Mouse (Mus musculus) liver, embryonic 11.5 days (tissue): ENCODE results near the gene Txnrd1. TPM values are rescaled to one million over a fixed set of nuclear protein-coding genes. Genes with fewer than 3 reads are reported as not detected.

Source experiments
- ATAC-seq: fragments of 200-750 bp; cut with Nextera tagmentation; replicated peaks from 2 replicates; pipeline ENCODE4 v1.8.0; 2017; ENCODE audit warnings: moderate number of reproducible peaks, mild to moderate bottlenecking, moderate TSS enrichment, moderate library complexity; ENCODE audit not compliant: low FRiP score
- DNase-seq: peaks from one replicate; pipeline ENCODE4 v3.0.0-alpha.2; 2017; ENCODE audit warnings: low spot score
- H3K27ac ChIP-seq: fragments of 300-500 bp; sonication (generic); 2 replicates; pipeline ENCODE4 v1.5.1; 2014; ENCODE audit warnings: mild to moderate bottlenecking, low read depth, low read length, control low read depth
- H3K27me3 ChIP-seq: fragments of 300-500 bp; sonication (generic); replicated peaks from 2 replicates; pipeline ENCODE4 v1.6.1; 2014; ENCODE audit warnings: low read length, mixed read lengths; ENCODE audit not compliant: control insufficient read depth, insufficient read depth
- H3K36me3 ChIP-seq: fragments of 300-500 bp; sonication (generic); 2 replicates; pipeline ENCODE4 v1.6.1; 2014; ENCODE audit warnings: mild to moderate bottlenecking, low read length, moderate library complexity, mixed read lengths; ENCODE audit not compliant: control insufficient read depth, insufficient read depth
- H3K4me1 ChIP-seq: fragments of 300-500 bp; sonication (generic); replicated peaks from 2 replicates; pipeline ENCODE4 v1.6.1; 2014; ENCODE audit warnings: low read length, mixed read lengths; ENCODE audit not compliant: control insufficient read depth, insufficient read depth
- H3K4me2 ChIP-seq: fragments of 300-500 bp; sonication (generic); 2 replicates; pipeline ENCODE4 v1.6.1; 2014; ENCODE audit warnings: mild to moderate bottlenecking, control low read depth, moderate library complexity
- H3K4me3 ChIP-seq: fragments of 300-500 bp; sonication (generic); 2 replicates; pipeline ENCODE4 v1.5.1; 2014; ENCODE audit warnings: low read depth, low read length, control low read depth
- H3K9ac ChIP-seq: fragments of 300-500 bp; sonication (generic); 2 replicates; pipeline ENCODE4 v1.6.1; 2014; ENCODE audit warnings: low read depth, low read length, control low read depth
- H3K9me3 ChIP-seq: fragments of 300-500 bp; sonication (generic); 2 replicates; pipeline ENCODE4 v1.6.1; 2016; ENCODE audit warnings: low read length, inconsistent platforms, mixed read lengths; ENCODE audit not compliant: control insufficient read depth
- WGBS: fragments of 180-500 bp; shearing (Covaris S2); extraction: QIAGEN DNeasy Blood & Tissue Kit; methylation state at CpG from one replicate; pipeline ENCODE4 v1.1.7; 2014; 5-methylcytosine and 5-hydroxymethylcytosine counted together
- polyA plus RNA-seq: library from polyadenylated mRNA; unstranded; fragments of >200 nt; fragmentation: Nextera tagmentation; extraction: Ambion mirVana; gene quantifications from 2 replicates; pipeline ENCODE4 v1.2.1, GENCODE M21; 2014

Txnrd1 gene
- polyA plus RNA-seq, 1 experiment from 2014 or later, result 129 TPM

DNA sequence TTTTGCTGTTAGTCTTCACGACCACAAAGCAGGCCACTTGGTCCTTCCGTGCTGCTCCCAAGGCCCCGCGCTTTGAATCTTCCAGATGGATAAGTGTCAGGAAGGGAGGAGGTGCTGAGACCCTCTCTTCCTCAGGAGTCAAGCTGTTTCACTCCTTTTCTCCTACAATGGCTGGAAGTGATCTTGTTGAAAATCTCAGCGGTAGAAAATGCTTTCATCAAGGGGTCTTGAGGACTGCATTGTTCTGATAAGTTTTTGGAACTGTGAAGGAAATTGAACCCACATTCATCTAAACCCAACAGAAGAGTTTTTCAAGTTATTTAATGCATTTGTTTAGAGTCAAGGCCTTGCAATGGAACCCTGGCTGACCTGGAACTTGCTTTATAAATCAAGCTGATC, 10.0 kb upstream of the Txnrd1 start:
- no peak overlapping the region for H3K9ac ChIP-seq
- no peak overlapping the region for H3K4me3 ChIP-seq
- H3K36me3 ChIP-seq, result no peaks in the 10 kb centered on the region
- no peak for DNase-seq
- no peak overlapping the region for H3K4me2 ChIP-seq
- H3K27me3 ChIP-seq, result no peaks in the 10 kb centered on the region
- H3K27ac ChIP-seq, result no peak overlapping the region
- H3K4me1 ChIP-seq, result no peaks in the 10 kb centered on the region; the same call in 1 of the 2 replicates
- 66% methylated on average over 5 of the region's 5 CpGs for WGBS
- H3K9me3 ChIP-seq, result no peaks in the 10 kb centered on the region
- no peak for ATAC-seq

DNA sequence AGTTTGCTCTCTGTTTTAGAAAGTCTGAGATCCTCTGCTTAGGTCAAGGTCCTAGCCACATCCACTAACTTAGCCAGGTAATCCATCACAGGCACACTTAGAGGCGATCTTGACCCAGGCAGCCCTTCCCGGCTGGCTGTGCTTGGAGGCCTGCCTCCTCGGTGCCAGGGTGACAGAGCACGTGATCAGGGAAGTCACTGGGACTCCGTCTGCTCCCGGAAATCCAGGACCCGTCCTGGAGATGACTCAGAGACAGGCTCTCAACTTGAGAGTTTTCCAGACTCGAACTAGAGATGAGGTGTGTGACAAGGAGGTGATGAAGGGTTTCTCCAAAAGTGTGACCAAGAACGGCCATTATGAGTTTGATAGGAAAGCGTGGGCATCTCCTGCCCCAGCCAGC, 9.2 kb upstream of the Txnrd1 start:
- 64% methylated on average over 10 of the region's 10 CpGs for WGBS
- no peak for DNase-seq

DNA sequence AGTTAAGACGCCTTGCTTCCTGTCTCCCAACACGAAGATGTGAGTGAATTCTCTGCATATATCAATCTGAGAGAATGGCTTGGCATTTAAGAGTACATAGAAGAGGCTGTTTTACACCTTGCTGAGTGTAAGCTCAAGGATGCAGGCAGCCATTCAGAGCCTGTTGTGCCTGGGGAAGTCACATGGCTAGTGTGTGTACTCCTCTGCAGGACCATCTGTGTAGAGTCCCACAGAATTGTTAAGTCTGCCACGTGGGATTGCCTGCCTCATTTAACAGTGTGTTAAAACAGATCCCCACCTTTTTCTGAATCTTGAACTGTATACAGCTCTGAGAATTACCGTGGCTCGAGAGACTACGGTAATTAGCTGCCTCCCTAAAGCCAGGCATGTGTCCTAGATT, 7.2 kb upstream of the Txnrd1 start:
- H3K4me3 ChIP-seq, result no peak overlapping the region
- H3K9ac ChIP-seq, result no peak overlapping the region
- no peaks in the 10 kb centered on the region for H3K27me3 ChIP-seq
- ATAC-seq, result no peak
- no peaks in the 10 kb centered on the region; the same call in 1 of the 2 replicates for H3K4me1 ChIP-seq
- H3K9me3 ChIP-seq, result no peaks in the 10 kb centered on the region
- no peak overlapping the region for H3K27ac ChIP-seq
- WGBS, result 52% methylated on average over 6 of the region's 6 CpGs
- no peak for DNase-seq
- no peaks in the 10 kb centered on the region for H3K36me3 ChIP-seq
- no peak overlapping the region for H3K4me2 ChIP-seq

More for the DNA sequence above, 9.2 kb upstream of the Txnrd1 start:
- no peak overlapping the region for H3K4me2 ChIP-seq
- no peak overlapping the region for H3K9ac ChIP-seq
- ATAC-seq, result no peak
- no peaks in the 10 kb centered on the region for H3K36me3 ChIP-seq
- H3K27ac ChIP-seq, result no peak overlapping the region
- H3K9me3 ChIP-seq, result no peaks in the 10 kb centered on the region
- no peak overlapping the region for H3K4me3 ChIP-seq
- H3K4me1 ChIP-seq, result no peaks in the 10 kb centered on the region; the same call in 1 of the 2 replicates
- H3K27me3 ChIP-seq, result no peaks in the 10 kb centered on the region

DNA sequence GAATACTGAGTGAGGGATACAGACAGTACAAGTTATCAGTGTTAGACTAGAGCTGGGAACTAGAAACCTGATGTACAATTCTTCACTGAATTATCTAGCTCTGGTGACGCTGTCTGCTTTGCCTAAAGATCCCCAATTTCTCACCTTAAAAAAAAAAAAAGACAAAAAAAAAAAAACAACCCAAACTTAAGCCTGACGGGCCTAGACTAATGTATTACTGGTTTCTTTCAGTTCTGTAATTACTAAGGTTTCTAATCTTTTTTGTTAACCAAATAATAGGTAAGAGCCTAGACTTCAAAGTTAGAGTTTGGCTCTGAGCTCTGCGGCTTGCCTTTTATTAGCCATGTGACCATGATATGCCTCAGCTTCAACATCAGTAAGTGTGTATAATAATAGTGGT, 2.1 kb downstream of the Txnrd1 start:
- Histone ChIP-seq H3K4me3 (no peak overlapping the region), H3K27me3 (no peaks in the 10 kb centered on the region), H3K4me2 (no peak overlapping the region), H3K36me3 (no peaks in the 10 kb centered on the region), H3K4me1 (peaks cover 3% of the 10 kb centered on the region; the same call in 1 of the 2 replicates), H3K9me3 (no peaks in the 10 kb centered on the region), H3K9ac (no peak overlapping the region), H3K27ac (no peak overlapping the region)
- WGBS, result 84% methylated on average over 3 of the region's 3 CpGs
- DNase-seq, result no peak
- no peak for ATAC-seq

DNA sequence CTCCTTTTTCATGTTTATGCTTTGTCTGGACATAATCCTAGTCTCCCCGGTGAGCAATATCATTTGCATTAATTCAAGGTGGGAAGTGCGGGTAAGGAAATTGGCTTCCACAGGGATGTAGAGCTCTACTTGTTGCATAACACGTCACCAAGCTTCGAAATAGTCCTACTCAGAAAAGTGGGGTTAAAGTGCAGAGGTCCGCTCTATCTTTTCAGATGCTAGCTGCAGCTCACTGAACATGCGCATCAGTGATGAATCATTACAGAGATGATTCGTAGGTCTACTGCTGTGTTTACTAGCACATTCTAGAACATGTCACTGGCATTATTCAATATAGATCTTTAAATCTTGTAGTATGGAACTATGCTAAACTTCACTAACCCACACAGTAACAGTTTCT, 4.6 kb downstream of the Txnrd1 start:
- no peaks in the 10 kb centered on the region for H3K27me3 ChIP-seq
- H3K27ac ChIP-seq, result no peak overlapping the region
- WGBS, result 81% methylated on average over 7 of the region's 7 CpGs
- no peak overlapping the region for H3K4me3 ChIP-seq
- ATAC-seq (no peak), DNase-seq (no peak)
- peaks cover 3% of the 10 kb centered on the region; the same call in 1 of the 2 replicates for H3K4me1 ChIP-seq
- no peaks in the 10 kb centered on the region for H3K36me3 ChIP-seq
- no peaks in the 10 kb centered on the region for H3K9me3 ChIP-seq
- no peak overlapping the region for H3K4me2 ChIP-seq
- no peak overlapping the region for H3K9ac ChIP-seq

DNA sequence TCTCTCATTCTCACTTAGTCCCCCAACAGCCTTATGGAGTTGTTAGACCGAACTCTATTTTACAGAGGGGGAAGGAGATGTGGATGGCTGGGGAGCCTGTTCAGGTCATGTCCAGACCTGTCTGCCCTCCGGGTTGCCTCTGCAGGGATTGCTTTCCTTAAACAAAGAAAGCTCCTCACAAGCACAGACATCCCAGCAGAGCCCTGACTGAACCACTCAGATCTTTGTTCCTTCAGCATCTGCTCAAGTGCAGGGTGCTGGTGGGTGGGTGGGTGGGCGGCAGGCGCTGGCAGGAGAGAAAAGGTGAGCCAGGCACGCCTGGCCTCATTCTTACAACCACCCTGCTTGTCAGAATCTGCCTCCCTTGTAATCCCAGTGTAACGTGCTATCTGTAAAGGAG, 10.3 kb downstream of the Txnrd1 start:
- Histone ChIP-seq H3K9me3 (no peaks in the 10 kb centered on the region), H3K4me2 (no peak overlapping the region), H3K9ac (no peak overlapping the region), H3K36me3 (no peaks in the 10 kb centered on the region), H3K4me3 (no peak overlapping the region), H3K27me3 (no peaks in the 10 kb centered on the region), H3K4me1 (no peaks in the 10 kb centered on the region), H3K27ac (no peak overlapping the region)
- WGBS, result 66% methylated on average over 6 of the region's 6 CpGs
- ATAC-seq (no peak), DNase-seq (no peak)

DNA sequence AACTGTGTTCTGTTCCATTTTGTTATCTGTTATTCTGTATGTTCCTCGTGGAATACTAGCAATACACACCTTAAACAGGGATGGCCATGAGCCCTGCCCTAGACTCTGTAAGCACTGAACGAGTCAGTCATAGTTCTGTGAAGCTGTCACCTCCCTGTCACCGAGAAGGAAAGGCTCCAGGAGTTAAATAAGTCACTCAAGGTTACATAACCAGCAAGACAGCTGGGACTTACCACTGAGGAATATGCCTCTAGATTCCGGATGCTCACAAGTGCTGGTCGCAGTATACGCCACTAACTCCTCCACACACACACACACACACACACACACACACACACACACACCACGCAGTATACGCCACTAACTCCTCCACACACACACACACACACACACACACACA, 11.0 kb downstream of the Txnrd1 start:
- no peaks in the 10 kb centered on the region for H3K27me3 ChIP-seq
- 80% methylated on average over 8 of the region's 8 CpGs for WGBS
- H3K4me3 ChIP-seq, result no peak overlapping the region
- H3K36me3 ChIP-seq, result no peaks in the 10 kb centered on the region
- H3K9ac ChIP-seq, result no peak overlapping the region
- H3K4me2 ChIP-seq, result no peak overlapping the region
- DNase-seq (no peak), ATAC-seq (no peak)
- no peaks in the 10 kb centered on the region for H3K9me3 ChIP-seq
- no peaks in the 10 kb centered on the region for H3K4me1 ChIP-seq
- H3K27ac ChIP-seq, result no peak overlapping the region

DNA sequence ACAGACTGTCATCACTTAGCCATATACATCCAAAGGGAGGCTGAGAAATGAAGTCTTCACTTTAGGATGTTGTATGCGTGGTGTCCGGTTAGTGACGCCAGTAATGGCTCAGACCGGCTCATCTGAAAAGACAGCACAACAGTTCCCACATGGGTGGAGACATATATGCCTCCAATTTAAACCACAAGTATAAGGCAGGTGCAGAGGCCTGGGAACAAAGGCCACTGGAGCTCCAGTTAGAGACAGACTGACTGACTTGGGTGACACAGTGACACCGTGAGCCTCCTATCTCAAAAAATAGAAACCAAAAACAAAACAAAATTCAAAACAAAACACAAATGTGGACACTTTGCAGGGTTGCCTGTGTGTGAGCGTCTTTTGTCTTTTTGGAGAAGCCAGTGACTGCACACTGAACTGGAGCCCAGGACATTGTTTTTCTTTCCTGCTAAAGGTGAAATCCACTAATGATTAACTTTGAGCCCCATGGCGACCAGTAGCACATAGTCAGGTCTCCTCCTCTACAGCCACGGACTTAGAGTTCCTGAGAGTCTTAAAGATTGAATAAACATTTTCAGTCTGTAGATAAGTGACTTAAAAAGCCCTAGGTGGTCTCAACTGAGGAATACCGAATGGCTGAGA, 14.2 kb downstream of the Txnrd1 start:
- H3K9ac ChIP-seq, result no peak overlapping the region
- H3K4me2 ChIP-seq, result no peak overlapping the region
- ATAC-seq (no peak), DNase-seq (no peak)
- no peaks in the 10 kb centered on the region for H3K36me3 ChIP-seq
- no peak overlapping the region for H3K27ac ChIP-seq
- no peaks in the 10 kb centered on the region for H3K9me3 ChIP-seq
- no peaks in the 10 kb centered on the region for H3K27me3 ChIP-seq
- no peak overlapping the region for H3K4me3 ChIP-seq
- H3K4me1 ChIP-seq, result no peaks in the 10 kb centered on the region
- 69% methylated on average over 9 of the region's 9 CpGs for WGBS

DNA sequence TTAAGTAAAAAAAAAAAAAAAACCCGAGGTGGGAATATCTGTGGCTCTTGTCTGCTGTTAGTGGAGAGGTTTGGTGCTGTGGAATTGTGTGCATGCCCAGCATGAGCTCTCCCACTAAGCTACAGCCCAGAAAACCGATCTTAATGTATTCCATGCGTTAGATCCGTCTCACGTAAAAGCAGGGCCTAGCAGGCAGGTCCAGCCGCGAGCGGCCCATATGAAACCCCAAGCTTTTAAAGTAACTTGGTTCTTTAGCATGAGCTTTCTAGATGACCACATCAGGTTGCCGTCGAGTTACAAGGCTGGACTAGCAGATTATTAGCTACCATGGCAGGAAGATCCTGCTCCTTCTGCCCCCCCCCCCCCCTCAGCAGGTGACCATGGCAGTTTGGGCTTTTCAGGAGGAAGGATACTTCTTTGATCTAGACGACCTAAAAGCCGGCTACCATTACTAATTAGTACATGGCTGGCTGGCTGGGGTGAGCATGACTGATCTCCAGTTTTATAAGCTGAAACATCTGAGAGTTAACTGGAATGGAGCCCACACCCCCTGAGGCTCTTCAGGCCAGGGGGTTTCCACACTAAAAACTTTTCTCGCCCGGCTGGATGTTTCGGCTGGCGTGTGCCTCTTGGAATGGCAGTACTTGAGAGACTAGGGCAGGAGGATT, 16.1 kb downstream of the Txnrd1 start:
- H3K27me3 ChIP-seq, result no peaks in the 10 kb centered on the region
- H3K9me3 ChIP-seq, result no peaks in the 10 kb centered on the region
- H3K4me3 ChIP-seq, result no peak overlapping the region
- no peak for DNase-seq
- H3K4me2 ChIP-seq, result no peak overlapping the region
- H3K27ac ChIP-seq, result no peak overlapping the region
- no peaks in the 10 kb centered on the region for H3K4me1 ChIP-seq
- H3K36me3 ChIP-seq, result no peaks in the 10 kb centered on the region
- no peak overlapping the region for H3K9ac ChIP-seq
- ATAC-seq, result no peak
- WGBS, result 75% methylated on average over 16 of the region's 16 CpGs
